28 mouse cellular contexts compared by ENCODE assay signal in the genomic region with DNA sequence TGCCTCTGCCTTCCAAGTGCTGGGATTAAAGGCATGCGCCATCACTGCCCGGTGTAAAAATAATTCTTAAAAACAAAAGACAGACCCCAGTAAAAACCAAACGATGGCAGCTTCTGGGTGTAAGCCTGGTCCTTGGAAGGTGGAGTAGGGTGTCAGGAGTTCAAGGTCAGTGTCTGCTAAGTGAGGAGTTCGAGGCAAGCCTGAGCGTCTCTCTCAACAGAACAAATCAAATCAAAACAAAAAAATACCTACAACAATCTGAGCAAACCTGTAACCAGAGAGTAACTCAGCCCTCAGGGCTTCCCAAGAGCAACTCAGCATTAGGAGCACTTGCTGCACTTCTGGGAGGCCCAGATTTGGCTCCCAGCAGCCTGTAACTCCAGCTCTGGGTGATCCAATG.
"Had no signal": no experiment of that assay in that cellular context is flagged by ENCODE, and none has a peak within 500 bp of the region (broad histone marks: within the 10 kb centered on the region; RNA-seq: fewer than 3 reads in every experiment).

No protein-coding gene starts in this region.

- H3K36me3 ChIP-seq: heart, embryonic 10.5 days; heart, embryonic 12.5 days; hindbrain, embryonic 10.5 days; hindbrain, embryonic 12.5 days; intestine, embryonic 15.5 days; limb, embryonic 10.5 days; limb, embryonic 12.5 days; liver, embryonic 13.5 days; liver, embryonic 15.5 days had no signal

- H3K4me1 ChIP-seq: heart, embryonic 10.5 days; heart, embryonic 12.5 days; hindbrain, embryonic 10.5 days; hindbrain, embryonic 12.5 days; intestine, embryonic 15.5 days; limb, embryonic 10.5 days; limb, embryonic 12.5 days; liver, embryonic 13.5 days; liver, embryonic 15.5 days had no signal

- H3K4me3 ChIP-seq: gastrocnemius, adult 2 months; heart, embryonic 10.5 days; heart, embryonic 12.5 days; hindbrain, embryonic 10.5 days; hindbrain, embryonic 12.5 days; intestine, embryonic 15.5 days; layer of hippocampus, adult 2 months; left cerebral cortex, adult 2 months; limb, embryonic 10.5 days; limb, embryonic 12.5 days; liver, embryonic 13.5 days; liver, embryonic 15.5 days had no signal

- H3K9ac ChIP-seq: heart, embryonic 12.5 days; hindbrain, embryonic 12.5 days; hindbrain, embryonic 14.5 days; intestine, embryonic 15.5 days; limb, embryonic 12.5 days; liver, embryonic 13.5 days; liver, embryonic 15.5 days; liver, postnatal 0 days had no signal

- H3K9me3 ChIP-seq: heart, embryonic 10.5 days; heart, embryonic 12.5 days; hindbrain, embryonic 10.5 days; hindbrain, embryonic 12.5 days; intestine, embryonic 15.5 days; limb, embryonic 10.5 days; liver, embryonic 13.5 days; liver, embryonic 15.5 days had no signal

- H3K4me2 ChIP-seq: heart, embryonic 12.5 days; hindbrain, embryonic 12.5 days; hindbrain, embryonic 14.5 days; intestine, embryonic 15.5 days; limb, embryonic 12.5 days; liver, embryonic 11.5 days; liver, embryonic 13.5 days; liver, embryonic 15.5 days had no signal

- H3K27ac ChIP-seq: gastrocnemius, adult 2 months; heart, embryonic 10.5 days; hindbrain, embryonic 10.5 days; hindbrain, embryonic 12.5 days; hindbrain, embryonic 14.5 days; intestine, embryonic 15.5 days; layer of hippocampus, adult 2 months; left cerebral cortex, adult 2 months; limb, embryonic 10.5 days; limb, embryonic 12.5 days; liver, embryonic 13.5 days; liver, embryonic 15.5 days had no signal

- DNase-seq: gastrocnemius, adult 2 months; gastrocnemius, postnatal 10 days; gastrocnemius, postnatal 25 days; heart, adult 18-20 months; heart, postnatal 10 days; heart, postnatal 4 days; kidney, adult 11 months; kidney, adult 8-10 months; kidney, postnatal 10 days; kidney, postnatal 25 days; kidney, postnatal 4 days; liver; liver, embryonic 13.5 days; liver, postnatal 0 days had no signal

- ATAC-seq: hindbrain, embryonic 16.5 days; inflammation-experienced regulatory T-cells, adult 6 months; intestine, embryonic 15.5 days; liver, postnatal 0 days had no signal

- H3K27me3 ChIP-seq: heart, embryonic 12.5 days; hindbrain, embryonic 12.5 days; intestine, embryonic 15.5 days; limb, embryonic 12.5 days; liver, embryonic 13.5 days; liver, embryonic 15.5 days had no signal
